Mouse (Mus musculus) midbrain, embryonic 16.5 days (tissue): ENCODE results near the gene Vmn1r20. TPM values are rescaled to one million over a fixed set of nuclear protein-coding genes. Genes with fewer than 3 reads are reported as not detected.
"Not testable (repeated sequence)": the region's sequence is repeated elsewhere in the genome, so short reads cannot be mapped to it uniquely, and the experiment has no call there.

Experiments
- ATAC-seq: fragments of 200-750 bp; cut with Nextera tagmentation; 2 replicates; pipeline ENCODE4 v1.8.0; 2017; ENCODE audit warnings: moderate TSS enrichment
- H3K27ac ChIP-seq: fragments of 300-500 bp; sonication (generic); 2 replicates; pipeline ENCODE4 v1.5.1; 2014; ENCODE audit warnings: mild to moderate bottlenecking, low read length, mixed read lengths
- H3K27me3 ChIP-seq: fragments of 300-500 bp; sonication (generic); 2 replicates; pipeline ENCODE4 v1.6.1; 2014; ENCODE audit warnings: low read depth, low read length, mixed read lengths; ENCODE audit not compliant: control insufficient read depth, insufficient read depth
- H3K36me3 ChIP-seq: fragments of 300-500 bp; sonication (generic); 2 replicates; pipeline ENCODE4 v1.6.1; 2014; ENCODE audit warnings: mild to moderate bottlenecking, low read length, moderate library complexity, mixed read lengths; ENCODE audit not compliant: control insufficient read depth, insufficient read depth
- H3K4me1 ChIP-seq: fragments of 300-500 bp; sonication (generic); 2 replicates; pipeline ENCODE4 v1.6.1; 2014; ENCODE audit warnings: mild to moderate bottlenecking, low read length, mixed read lengths; ENCODE audit not compliant: control insufficient read depth, insufficient read depth
- H3K4me2 ChIP-seq: fragments of 300-500 bp; sonication (generic); 2 replicates; pipeline ENCODE4 v1.6.1; 2014; ENCODE audit warnings: mild to moderate bottlenecking, low read length, mixed read lengths
- H3K4me3 ChIP-seq: fragments of 300-500 bp; sonication (generic); 2 replicates; pipeline ENCODE4 v1.5.1; 2014; ENCODE audit warnings: low read depth, mild to moderate bottlenecking, low read length, moderate library complexity, mixed read lengths
- H3K9ac ChIP-seq: fragments of 300-500 bp; sonication (generic); 2 replicates; pipeline ENCODE4 v1.6.1; 2014; ENCODE audit warnings: low read depth, low read length, mixed read lengths
- H3K9me3 ChIP-seq: fragments of 300-500 bp; sonication (generic); replicated peaks from 2 replicates; pipeline ENCODE4 v1.6.1; 2014; ENCODE audit warnings: mild to moderate bottlenecking, low read length, mixed read lengths; ENCODE audit not compliant: control insufficient read depth, poor library complexity, severe bottlenecking
- WGBS: fragments of 180-500 bp; shearing (Covaris S2); extraction: QIAGEN DNeasy Blood & Tissue Kit; methylation state at CpG from one replicate; pipeline ENCODE4 v1.1.7; 2014; 5-methylcytosine and 5-hydroxymethylcytosine counted together
- polyA plus RNA-seq: library from polyadenylated mRNA; unstranded; fragments of >200 nt; fragmentation: Nextera tagmentation; extraction: Ambion mirVana; gene quantifications from 2 replicates; pipeline ENCODE4 v1.2.1, GENCODE M21; 2015

The Vmn1r20 gene
- polyA plus RNA-seq = not detected in 2 replicates

GRCm38 (mm10) chr6:57428630-57429029 is at the start of gene Vmn1r20:
TSS of gene Vmn1r20 (plus strand) at chr6:57428930.
- Histone ChIP-seq H3K4me3 (no peak within 1 kb of the TSS), H3K27ac (no peak within 1 kb of the TSS), H3K36me3 (no peaks in the 10 kb centered on the region), H3K9me3 (no peaks in the 10 kb centered on the region), H3K4me1 (no peaks in the 10 kb centered on the region), H3K9ac (no peak within 1 kb of the TSS), H3K27me3 (no peaks in the 10 kb centered on the region), H3K4me2 (no peak within 1 kb of the TSS)
- WGBS = 80% methylated on average over 1 of the region's 1 CpGs
- ATAC-seq = no peak

GRCm38 (mm10) chr6:57395683-57396082 is 33.0 kb upstream of the Vmn1r20 start, which contains the start of gene Vmn1r18:
TSS of gene Vmn1r18 (minus strand) at chr6:57395783.
- no peak for ATAC-seq

GRCm38 (mm10) chr6:57403480-57403879 is 25.2 kb upstream of the Vmn1r20 start, which contains the start of gene Vmn1r19:
TSS of gene Vmn1r19 (plus strand) at chr6:57403780.
- not testable (repeated sequence) for H3K27me3 ChIP-seq, H3K4me3 ChIP-seq, H3K9me3 ChIP-seq, H3K9ac ChIP-seq, ATAC-seq, H3K27ac ChIP-seq, H3K4me2 ChIP-seq, H3K36me3 ChIP-seq, H3K4me1 ChIP-seq
- 81% methylated on average over 3 of the region's 3 CpGs for WGBS

More at GRCm38 (mm10) chr6:57395683-57396082, 33.0 kb upstream of the Vmn1r20 start, which contains the start of gene Vmn1r18:
- Histone ChIP-seq H3K4me1 (no peaks in the 10 kb centered on the region), H3K9me3 (no peaks in the 10 kb centered on the region), H3K9ac (no peak within 1 kb of the TSS), H3K4me3 (no peak within 1 kb of the TSS), H3K27ac (no peak within 1 kb of the TSS), H3K27me3 (no peaks in the 10 kb centered on the region), H3K36me3 (no peaks in the 10 kb centered on the region), H3K4me2 (no peak within 1 kb of the TSS)

GRCm38 (mm10) chr6:57431196-57431595 is 2.5 kb downstream of the Vmn1r20 start:
- H3K36me3 ChIP-seq = no peaks in the 10 kb centered on the region
- no peaks in the 10 kb centered on the region for H3K27me3 ChIP-seq
- no peak overlapping the region for H3K4me3 ChIP-seq
- H3K27ac ChIP-seq = no peak overlapping the region
- WGBS = 81% methylated on average over 1 of the region's 1 CpGs
- no peak overlapping the region for H3K4me2 ChIP-seq
- H3K9me3 ChIP-seq = no peaks in the 10 kb centered on the region
- no peaks in the 10 kb centered on the region for H3K4me1 ChIP-seq
- H3K9ac ChIP-seq = no peak overlapping the region
- ATAC-seq = no peak

- H3K27ac ChIP-seq, H3K4me3 ChIP-seq, H3K9me3 ChIP-seq, H3K9ac ChIP-seq, H3K36me3 ChIP-seq, H3K4me2 ChIP-seq, H3K27me3 ChIP-seq, ATAC-seq, H3K4me1 ChIP-seq: not testable (repeated sequence)
- WGBS = 32% methylated on average over 3 of the region's 3 CpGs
Measured at GRCm38 (mm10) chr6:57468161-57468560, 39.4 kb downstream of the Vmn1r20 start.

Other genes starting within 250 kb of the Vmn1r20 start
- not detected in 2 replicates for gene Vmn1r13, start 225.6 kb upstream of the Vmn1r20 start, polyA plus RNA-seq
- gene Vmn1r14, start 197.2 kb upstream of the Vmn1r20 start, polyA plus RNA-seq = not detected in 2 replicates
- gene Vmn1r15, start 171.0 kb upstream of the Vmn1r20 start, polyA plus RNA-seq = not detected in 2 replicates
- gene Vmn1r16, start 99.4 kb upstream of the Vmn1r20 start, polyA plus RNA-seq = not detected in 2 replicates
- gene Vmn1r17, start 65.2 kb upstream of the Vmn1r20 start, polyA plus RNA-seq = not detected in 2 replicates
- gene Vmn1r18, start 33.1 kb upstream of the Vmn1r20 start, polyA plus RNA-seq = not detected in 2 replicates
- not detected in 2 replicates for gene Vmn1r19, start 25.1 kb upstream of the Vmn1r20 start, polyA plus RNA-seq
- gene Ppm1k, start 106.5 kb downstream of the Vmn1r20 start, polyA plus RNA-seq = 6.6 and 7.2 TPM in 2 replicates
- gene Herc6, start 152.1 kb downstream of the Vmn1r20 start, polyA plus RNA-seq = 0.83 and 1.1 TPM in 2 replicates